Mouse (Mus musculus) megakaryocyte progenitor cell, adult 5-6 weeks (primary cell): ENCODE results near the gene Dhx32. TPM values are rescaled to one million over a fixed set of nuclear protein-coding genes. Genes with fewer than 3 reads are reported as not detected.

Experiments
- ATAC-seq: replicated peaks from 2 replicates; pipeline ENCODE4 v1.8.0; 2016; ENCODE audit warnings: mild to moderate bottlenecking, moderate TSS enrichment, inconsistent platforms; ENCODE audit not compliant: poor library complexity
- total RNA-seq, 2 experiments: library from RNA; stranded (forward) in 1 of 2; stranded (reverse) in 1 of 2; fragments of 157-497, 149-512 nt in 1 of 2; fragments of 200-1000 nt in 1 of 2; gene quantifications; 2 replicates each; pipeline versions ENCODE4 v1.2.3 to v1.2.4; 2015 to 2017

The Dhx32 gene
- total RNA-seq, 2 experiments from 2014 or later: 11.0 to 23.6 TPM

- ATAC-seq: peak; percentile 61
These were observed 106.5 kb downstream of the Dhx32 start for GRCm38 (mm10) chr7:133676002-133676401.

Other genes with a start within 250 kb of the Dhx32 start
- gene Tex36, start 180.6 kb downstream of the Dhx32 start, total RNA-seq (2015): not detected in 2 replicates
- gene Tex36, start 180.6 kb downstream of the Dhx32 start, total RNA-seq (2017): not detected in 2 replicates
- gene Edrf1, start 145.2 kb downstream of the Dhx32 start, total RNA-seq (2015): 13.5 and 22.4 TPM in 2 replicates
- gene Edrf1, start 145.2 kb downstream of the Dhx32 start, total RNA-seq (2017): 20.4 and 26.7 TPM in 2 replicates
- gene Mmp21, start 102.7 kb downstream of the Dhx32 start, total RNA-seq (2015): not detected in 2 replicates
- gene Mmp21, start 102.7 kb downstream of the Dhx32 start, total RNA-seq (2017): 0.03 TPM in 1 of 2 replicates, not detected in the other
- 106 TPM in 2 replicates for gene Bccip, start 73.4 kb downstream of the Dhx32 start, total RNA-seq (2015)
- 105 and 140 TPM in 2 replicates for gene Bccip, start 73.4 kb downstream of the Dhx32 start, total RNA-seq (2017)
- gene Uros, start 72.7 kb downstream of the Dhx32 start, total RNA-seq (2015): 14.3 and 21.7 TPM in 2 replicates
- 18.3 and 23.3 TPM in 2 replicates for gene Uros, start 72.7 kb downstream of the Dhx32 start, total RNA-seq (2017)
- not detected in 2 replicates for gene Fank1, start 5.9 kb downstream of the Dhx32 start, total RNA-seq (2015)
- gene Fank1, start 5.9 kb downstream of the Dhx32 start, total RNA-seq (2017): not detected in 2 replicates